17 mouse cellular contexts compared by ENCODE assay signal in genomic region chr10:46174035-46174434, GRCm38 (mm10).
DNase-seq lines count a peak whose midpoint lies in the region; ATAC-seq lines count a peak whose summit lies in the region.
"Had no signal": no experiment of that assay in that cellular context is flagged by ENCODE, and none has a peak within 500 bp of the region (broad histone marks: within the 10 kb centered on the region; RNA-seq: fewer than 3 reads in every experiment).

No protein-coding gene starts in this region.

- no peak for DNase-seq in cerebellum, postnatal 4 days (ENCODE audit: low spot score in 2 of 2)
- peak; percentile 40 for DNase-seq in cerebellum, adult 11-12 months
- DNase-seq in cerebellum, adult 9-10 months = peak; percentile 59
- peak; percentile 52 to 63 for DNase-seq in cerebellum, postnatal 25 days
- DNase-seq in layer of hippocampus, adult 8-10 months (ENCODE audit: low spot score in 2 of 2) = no peak
- no peak for DNase-seq in urinary bladder, adult 2 months (ENCODE audit: low spot score)
- DNase-seq in spleen, postnatal 14 days (ENCODE audit: low spot score in 2 of 2) = no peak
- DNase-seq: adrenal gland, postnatal 10 days; B cell, adult 2 months; gastrocnemius, postnatal 36 days; heart, postnatal 10 days; heart, postnatal 4 days; kidney, adult 2 months had no signal

- ATAC-seq in cerebellum, adult (ENCODE audit: insufficient number of reproducible peaks, low FRiP score, low TSS enrichment) = peak; percentile 88
- ATAC-seq: CD4-positive, CD25-positive, alpha-beta regulatory T cell, adult 4 months; forebrain, embryonic 14.5 days; intestine, embryonic 16.5 days had no signal

Comparison
In these comparisons a context has a peak if more than half of its experiments do, and no peak if none do; other contexts are left out.
1. DNase-seq: peak in cerebellum, adult 11-12 months (single experiment), cerebellum, adult 9-10 months (single experiment) and cerebellum, postnatal 25 days (2 of 2); none in cerebellum, postnatal 4 days (0 of 2), layer of hippocampus, adult 8-10 months (0 of 2), urinary bladder, adult 2 months (single experiment) and spleen, postnatal 14 days (0 of 2).